Comparison of ENCODE assay signal across 8 mouse cellular contexts in genomic region chr5:120102732-120103131, GRCm38 (mm10). TPM values are rescaled to one million over a fixed set of nuclear protein-coding genes. Genes with fewer than 3 reads are reported as not detected.
DNase-seq lines count a peak whose midpoint lies in the region; ATAC-seq and TF ChIP-seq lines count a peak whose summit lies in the region.

No protein-coding gene starts in this region.

- 20% methylated on average over 12 of the region's 12 CpGs for WGBS in hindbrain, embryonic 14.5 days
- 15% methylated on average over 12 of the region's 12 CpGs for WGBS in hindbrain, embryonic 16.5 days
- WGBS in forebrain, postnatal 0 days = 18% methylated on average over 12 of the region's 12 CpGs

- H3K4me2 ChIP-seq in hindbrain, embryonic 14.5 days (replicated peaks) = no peak overlapping the region
- no peak overlapping the region for H3K4me2 ChIP-seq in hindbrain, embryonic 16.5 days (ENCODE audit: low read length)
- H3K4me2 ChIP-seq in forebrain, postnatal 0 days (ENCODE audit: low read depth) = no peak overlapping the region

- no peak for ATAC-seq in hindbrain, embryonic 14.5 days (ENCODE audit: low FRiP score)
- no peak for ATAC-seq in hindbrain, embryonic 16.5 days
- no peak; the same call in 1 of the 2 replicates for ATAC-seq in forebrain, postnatal 0 days
- ATAC-seq in megakaryocyte-erythroid progenitor cell, adult 5-6 weeks (replicated peaks; ENCODE audit: low FRiP score, low TSS enrichment, poor library complexity, severe bottlenecking) = peak; percentile 64

- H3K4me1 ChIP-seq in hindbrain, embryonic 14.5 days (replicated peaks; ENCODE audit: control insufficient read depth, insufficient read depth, low read length) = no peaks in the 10 kb centered on the region
- H3K4me1 ChIP-seq in hindbrain, embryonic 16.5 days (ENCODE audit: control insufficient read depth, insufficient read depth, low read depth, low read length) = no peaks in the 10 kb centered on the region
- H3K4me1 ChIP-seq in forebrain, postnatal 0 days (ENCODE audit: insufficient read depth) = no peaks in the 10 kb centered on the region

- H3K9me3 ChIP-seq in hindbrain, embryonic 14.5 days (ENCODE audit: control insufficient read depth, low read length) = no peaks in the 10 kb centered on the region
- H3K9me3 ChIP-seq in hindbrain, embryonic 16.5 days (ENCODE audit: control insufficient read depth, low read length) = no peaks in the 10 kb centered on the region
- H3K9me3 ChIP-seq in forebrain, postnatal 0 days (ENCODE audit: low read length) = no peaks in the 10 kb centered on the region

- no peaks in the 10 kb centered on the region for H3K27me3 ChIP-seq in hindbrain, embryonic 14.5 days (ENCODE audit: control insufficient read depth, insufficient read depth, low read length)
- H3K27me3 ChIP-seq in hindbrain, embryonic 16.5 days (replicated peaks; ENCODE audit: control insufficient read depth, insufficient read depth, low read length) = no peaks in the 10 kb centered on the region; the same call in 1 of the 2 replicates
- H3K27me3 ChIP-seq in forebrain, postnatal 0 days (ENCODE audit: insufficient read depth, low read length) = no peaks in the 10 kb centered on the region; the same call in 1 of the 2 replicates

- intact Hi-C loops in left cerebral cortex, postnatal 25 days (cut with DNase I) = loop anchor here (1.0 to 5.0 kb wide), 2 partner anchors 361 to 1330 kb away; no protein-coding TSS in a partner anchor

- peak; percentile 100 for TF ChIP-seq CTCF in forebrain, postnatal 0 days (IDR thresholded peaks at IDR 0.05; ENCODE audit: low read depth)

- no peaks in the 10 kb centered on the region for H3K36me3 ChIP-seq in hindbrain, embryonic 14.5 days (replicated peaks; ENCODE audit: control insufficient read depth, insufficient read depth)
- H3K36me3 ChIP-seq in hindbrain, embryonic 16.5 days (ENCODE audit: control insufficient read depth, insufficient read depth, low read length) = no peaks in the 10 kb centered on the region
- H3K36me3 ChIP-seq in forebrain, postnatal 0 days (ENCODE audit: insufficient read depth) = no peaks in the 10 kb centered on the region

- peak; percentile 80 for DNase-seq in hindbrain, embryonic 14.5 days (ENCODE audit: low spot score)
- peak; percentile 56 to 65 for DNase-seq in CD8-positive naive resting alpha-beta T cell, adult 2 months (ENCODE audit: low read depth in 2 of 2, low spot score in 2 of 2)
- peak; percentile 84 for DNase-seq in adrenal gland, postnatal 14 days
- DNase-seq in forebrain, postnatal 0 days = peak; percentile 84
- peak; percentile 48 to 51 for DNase-seq in left cerebral cortex, postnatal 25 days (ENCODE audit: low spot score in 2 of 2)
- DNase-seq in testis, postnatal 10 days (ENCODE audit: low spot score) = peak; percentile 77

- no peak overlapping the region for H3K9ac ChIP-seq in hindbrain, embryonic 14.5 days
- no peak overlapping the region for H3K9ac ChIP-seq in hindbrain, embryonic 16.5 days (ENCODE audit: low read depth, low read length)
- no peak overlapping the region for H3K9ac ChIP-seq in forebrain, postnatal 0 days

- H3K4me3 ChIP-seq in hindbrain, embryonic 14.5 days (replicated peaks; ENCODE audit: low read length) = no peak overlapping the region
- no peak overlapping the region for H3K4me3 ChIP-seq in hindbrain, embryonic 16.5 days (ENCODE audit: low read length)
- H3K4me3 ChIP-seq in forebrain, postnatal 0 days (ENCODE audit: low read depth, low read length) = no peak overlapping the region

- H3K27ac ChIP-seq in hindbrain, embryonic 14.5 days = no peak overlapping the region
- H3K27ac ChIP-seq in hindbrain, embryonic 16.5 days (ENCODE audit: low read depth, low read length) = no peak overlapping the region
- H3K27ac ChIP-seq in forebrain, postnatal 0 days (ENCODE audit: low read depth, low read length) = no peak overlapping the region

RNA-seq across cellular contexts. Expression of gene Rbm19, which starts 13.5 kb away (rescaled TPM):
- polyA plus RNA-seq in hindbrain, embryonic 14.5 days (2014; fragmentation: Nextera tagmentation; extraction: Ambion mirVana) = 17.5 and 20.2 TPM in 2 replicates
- 21.4 and 21.9 TPM in 2 replicates for polyA plus RNA-seq in hindbrain, embryonic 16.5 days (2015; fragmentation: Nextera tagmentation; extraction: Ambion mirVana)
- total RNA-seq in adrenal gland, postnatal 14 days (2021) = 21.9 and 32.2 TPM in 2 replicates
- 19.1 and 27.2 TPM in 2 replicates for total RNA-seq in forebrain, postnatal 0 days (2014; rRNA removed)
- polyA plus RNA-seq in forebrain, postnatal 0 days (2015; fragmentation: Nextera tagmentation; extraction: Ambion mirVana) = 9.9 and 15.0 TPM in 2 replicates
- 10 to 100 TPM; 20.1 to 24.7 TPM for total RNA-seq in left cerebral cortex, postnatal 25 days (2021)
- 21.3 and 57.4 TPM in 2 replicates for total RNA-seq in megakaryocyte-erythroid progenitor cell, adult 5-6 weeks (2014; fragmentation: Nextera tagmentation)
- 24.7 and 33.2 TPM in 2 replicates for total RNA-seq in megakaryocyte-erythroid progenitor cell, adult 5-6 weeks (2017)
